Mouse (Mus musculus): ENCODE measurements around the gene Fam122b. TPM values are rescaled to one million over a fixed set of nuclear protein-coding genes. Genes with fewer than 3 reads are reported as not detected.
A peak's percentile ranks its signal among the peaks of the same experiment; 100 is the strongest.

The Fam122b gene
- polyA plus RNA-seq, 1 experiment from 2014 or later, result 25.6 TPM

DNA sequence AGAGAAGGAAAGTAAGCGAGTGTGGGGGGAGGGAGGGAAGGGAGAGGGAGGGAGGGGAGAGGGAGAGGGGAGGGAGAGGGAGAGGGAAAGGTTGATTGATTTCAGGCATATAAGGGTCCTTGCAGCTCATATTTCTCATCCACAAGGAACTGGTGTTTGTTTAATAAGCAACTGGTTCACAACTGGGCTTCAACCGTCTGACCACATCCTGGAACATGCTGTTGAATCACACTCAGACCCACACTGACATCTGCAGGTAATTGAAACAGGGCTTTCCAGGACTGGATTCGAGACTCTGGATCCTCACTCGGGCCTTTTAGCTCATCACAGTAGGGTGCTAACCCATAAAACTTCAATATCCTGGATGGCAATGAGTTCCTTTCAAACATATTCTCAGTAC is 35.9 kb downstream of the Fam122b start:
- no peak for ATAC-seq (ENCODE audit: insufficient number of reproducible peaks, low FRiP score)
- H3K4me3 ChIP-seq, result no peak overlapping the region
- 22% methylated on average over 3 of the region's 4 CpGs for WGBS

DNA sequence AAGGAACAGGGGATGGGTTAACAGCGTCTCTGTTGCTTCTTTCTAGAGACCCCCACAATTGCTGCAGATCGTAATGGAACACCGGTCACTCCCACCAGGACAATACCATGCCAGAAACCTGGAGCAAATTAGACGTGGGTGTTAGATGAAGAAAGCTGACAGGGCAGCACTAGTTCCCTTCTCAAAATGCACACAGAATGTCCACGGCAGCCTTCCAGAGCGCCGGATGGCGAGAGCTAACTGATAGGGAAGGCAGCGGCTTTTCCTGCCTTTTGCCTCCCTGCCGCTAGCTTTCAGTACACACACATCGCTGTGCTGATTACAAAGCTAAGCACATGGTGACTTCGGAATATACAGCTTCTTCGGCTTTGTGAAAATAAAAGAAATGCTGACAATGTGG is 37.6 kb downstream of the Fam122b start:
- no peak for ATAC-seq (ENCODE audit: insufficient number of reproducible peaks, low FRiP score)
- peak overlapping the region; percentile 91 for H3K27ac ChIP-seq (ENCODE audit: poor library complexity, severe bottlenecking)
- H3K4me2 ChIP-seq, result peak overlapping the region; percentile 57
- H3K36me3 ChIP-seq, result no peaks in the 10 kb centered on the region
- 24% methylated on average over 13 of the region's 13 CpGs for WGBS
- peak overlapping the region; percentile 44 for H3K9ac ChIP-seq
- peak overlapping the region; percentile 20 for H3K4me3 ChIP-seq
- H3K27me3 ChIP-seq (replicated peaks), result no peaks in the 10 kb centered on the region
- no peaks in the 10 kb centered on the region for H3K9me3 ChIP-seq (replicated peaks)
- H3K4me1 ChIP-seq (replicated peaks), result 0 out of 2 replicates have a peak, but pooled peaks cover 5% of the 10 kb centered on the region

More for the DNA sequence above, 35.9 kb downstream of the Fam122b start:
- Histone ChIP-seq H3K4me2 (no peak overlapping the region), H3K27me3 (replicated peaks) (no peaks in the 10 kb centered on the region), H3K36me3 (no peaks in the 10 kb centered on the region), H3K9ac (no peak overlapping the region), H3K9me3 (replicated peaks) (no peaks in the 10 kb centered on the region), H3K4me1 (replicated peaks) (0 out of 2 replicates have a peak, but pooled peaks cover 5% of the 10 kb centered on the region), H3K27ac (ENCODE audit: poor library complexity, severe bottlenecking) (peak overlapping the region; percentile 16; the same call in 1 of the 2 replicates)

DNA sequence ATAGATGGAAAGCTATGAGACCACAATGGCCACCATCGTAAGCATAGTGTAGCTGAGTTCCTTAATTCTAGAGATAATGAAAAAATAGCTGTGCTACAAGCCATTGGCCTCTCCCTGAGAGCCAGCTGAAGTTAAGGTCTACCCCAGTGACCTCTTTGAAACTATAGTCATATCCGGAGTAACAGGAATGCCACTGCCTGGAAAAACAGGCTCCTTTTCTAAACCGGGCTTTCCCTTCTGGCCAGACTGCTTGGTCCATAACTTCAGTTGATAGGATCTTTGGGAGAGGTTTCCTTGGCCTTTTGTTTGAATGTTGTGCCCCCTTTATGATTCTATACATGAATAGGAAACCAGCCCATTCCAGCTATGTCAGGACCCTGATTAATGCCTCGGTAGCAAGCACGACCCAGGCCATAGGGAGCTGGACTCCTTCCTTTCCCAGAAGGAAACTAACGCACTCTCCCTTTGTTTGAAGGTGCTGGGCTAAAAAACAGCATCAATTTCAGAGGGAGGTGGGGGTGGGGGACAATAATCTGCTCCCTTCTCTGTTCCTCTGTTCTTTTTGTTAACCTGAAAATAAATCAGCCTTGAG is 45.2 kb downstream of the Fam122b start:
- Histone ChIP-seq H3K36me3 (no peaks in the 10 kb centered on the region), H3K27ac (ENCODE audit: poor library complexity, severe bottlenecking) (peak overlapping the region; percentile 21), H3K4me1 (replicated peaks) (no peaks in the 10 kb centered on the region), H3K27me3 (replicated peaks) (no peaks in the 10 kb centered on the region), H3K4me2 (no peak overlapping the region), H3K4me3 (no peak overlapping the region), H3K9ac (no peak overlapping the region), H3K9me3 (replicated peaks) (no peaks in the 10 kb centered on the region)
- no peak for ATAC-seq (ENCODE audit: insufficient number of reproducible peaks, low FRiP score)
- WGBS, result 54% methylated on average over 6 of the region's 6 CpGs

DNA sequence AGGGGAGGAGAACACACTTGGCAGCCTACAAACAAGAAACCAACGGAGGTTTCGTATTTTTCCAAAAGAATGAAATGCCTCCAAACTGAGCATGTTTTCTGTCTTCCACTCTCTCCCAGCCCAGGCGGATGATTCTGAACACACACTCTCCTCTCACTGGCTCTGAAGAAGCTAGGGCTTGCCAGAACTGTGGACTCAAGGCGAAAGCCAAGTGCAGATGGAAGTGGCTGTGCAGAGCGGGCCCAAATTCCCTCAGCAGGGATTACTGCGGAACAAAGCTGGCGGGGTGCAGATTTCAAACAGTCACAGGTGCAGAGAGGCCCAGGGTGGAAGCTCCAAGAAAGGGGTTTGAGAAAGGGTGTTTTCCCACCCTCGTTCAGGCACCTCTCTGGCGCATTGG is 48.8 kb downstream of the Fam122b start:
- Histone ChIP-seq H3K27me3 (replicated peaks) (no peaks in the 10 kb centered on the region), H3K4me3 (no peak overlapping the region), H3K9ac (no peak overlapping the region), H3K4me2 (no peak overlapping the region), H3K4me1 (replicated peaks) (no peaks in the 10 kb centered on the region), H3K9me3 (replicated peaks) (no peaks in the 10 kb centered on the region), H3K27ac (ENCODE audit: poor library complexity, severe bottlenecking) (no peak overlapping the region), H3K36me3 (no peaks in the 10 kb centered on the region)
- whole genome bisulfite sequencing, result 74% methylated on average over 9 of the region's 9 CpGs
- no peak for ATAC-seq (ENCODE audit: insufficient number of reproducible peaks, low FRiP score)

DNA sequence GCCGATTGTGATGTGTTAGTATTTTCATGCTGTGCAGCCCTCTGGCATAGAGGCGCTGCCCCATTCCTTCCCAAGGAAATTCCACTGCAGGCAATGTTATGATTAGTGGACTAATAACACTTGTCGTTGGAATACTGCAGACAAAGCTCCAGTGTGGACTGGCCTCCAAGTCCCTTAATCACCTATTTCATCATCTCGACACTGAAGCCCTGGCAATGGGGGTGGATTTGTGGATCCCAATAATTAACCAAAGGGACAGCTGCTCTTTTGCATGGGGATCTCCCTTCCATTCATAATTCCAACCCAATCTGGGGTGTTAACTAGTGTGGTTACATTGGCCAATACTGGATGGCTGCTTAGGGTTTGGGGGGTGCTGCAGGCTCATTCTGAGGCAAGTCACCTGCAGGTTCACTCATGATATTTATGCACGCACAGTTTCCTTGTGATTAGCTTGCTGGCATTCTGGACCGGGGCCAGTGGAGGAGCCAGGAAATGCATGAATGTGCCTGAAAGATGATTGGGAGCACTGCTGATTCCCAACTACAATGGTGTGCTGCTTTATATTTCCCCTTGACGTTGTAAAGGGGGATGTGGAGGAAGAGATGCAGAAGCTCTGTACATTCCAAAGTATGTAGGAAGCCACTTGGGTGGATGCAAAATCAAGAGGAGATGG is 54.9 kb downstream of the Fam122b start:
- H3K27ac ChIP-seq (ENCODE audit: poor library complexity, severe bottlenecking), result peak overlapping the region; percentile 51; the same call in 1 of the 2 replicates
- no peak overlapping the region for H3K9ac ChIP-seq
- H3K4me3 ChIP-seq, result no peak overlapping the region
- no peaks in the 10 kb centered on the region for H3K27me3 ChIP-seq (replicated peaks)
- H3K4me1 ChIP-seq (replicated peaks), result peaks cover 37% of the 10 kb centered on the region
- WGBS, result 57% methylated on average over 7 of the region's 7 CpGs
- no peak overlapping the region for H3K4me2 ChIP-seq
- H3K9me3 ChIP-seq (replicated peaks), result no peaks in the 10 kb centered on the region
- no peak; the same call in 1 of the 2 replicates for ATAC-seq (ENCODE audit: insufficient number of reproducible peaks, low FRiP score)
- H3K36me3 ChIP-seq, result no peaks in the 10 kb centered on the region

DNA sequence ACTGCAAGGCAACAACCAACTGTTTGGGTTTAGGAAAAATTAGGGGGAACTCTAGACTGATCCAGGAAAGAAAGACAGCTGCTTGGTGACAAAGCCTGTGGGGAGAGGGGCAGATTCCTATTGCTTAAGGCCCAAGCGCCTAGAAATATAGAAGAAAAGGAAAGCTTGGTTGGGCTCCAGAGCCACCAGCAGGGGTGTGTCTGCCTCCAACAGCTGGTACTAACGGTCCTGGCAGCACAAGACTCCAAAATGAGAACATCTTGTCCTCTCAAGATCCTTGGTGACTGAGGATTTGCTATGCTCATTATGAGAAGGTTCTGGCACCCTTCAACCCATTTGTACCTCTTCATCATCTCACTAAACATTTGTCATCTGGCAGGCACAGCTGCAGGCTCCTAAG is 55.8 kb downstream of the Fam122b start:
- Histone ChIP-seq H3K27ac (ENCODE audit: poor library complexity, severe bottlenecking) (no peak overlapping the region; the same call in 1 of the 2 replicates), H3K27me3 (replicated peaks) (no peaks in the 10 kb centered on the region), H3K4me3 (no peak overlapping the region), H3K36me3 (no peaks in the 10 kb centered on the region), H3K9ac (no peak overlapping the region), H3K9me3 (replicated peaks) (no peaks in the 10 kb centered on the region), H3K4me1 (replicated peaks) (peaks cover 46% of the 10 kb centered on the region), H3K4me2 (no peak overlapping the region)
- WGBS, result 71% methylated on average over 2 of the region's 2 CpGs
- ATAC-seq (ENCODE audit: insufficient number of reproducible peaks, low FRiP score), result no peak

DNA sequence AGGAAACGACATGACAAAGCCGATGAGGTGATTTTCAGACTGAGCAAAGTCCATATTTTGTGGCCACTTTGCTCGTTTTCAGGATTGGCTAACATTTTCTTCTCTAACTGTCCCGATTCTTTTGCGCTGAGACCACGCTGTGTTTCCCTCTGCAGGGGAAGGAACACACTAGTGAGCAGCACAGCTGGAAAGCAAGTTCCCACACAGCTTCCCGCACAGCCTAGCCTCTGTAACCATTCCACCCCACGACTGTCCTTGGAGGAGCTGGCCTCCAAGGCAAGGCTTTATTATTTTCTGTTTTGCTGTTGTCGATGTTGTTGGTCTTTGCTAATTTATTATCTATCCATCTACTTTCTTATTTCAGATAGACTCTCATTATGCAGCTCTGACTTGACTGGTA is 57.1 kb downstream of the Fam122b start:
- peaks cover 53% of the 10 kb centered on the region for H3K4me1 ChIP-seq (replicated peaks)
- H3K27ac ChIP-seq (ENCODE audit: poor library complexity, severe bottlenecking), result peak overlapping the region; percentile 75
- no peak overlapping the region for H3K9ac ChIP-seq
- no peak for ATAC-seq (ENCODE audit: insufficient number of reproducible peaks, low FRiP score)
- H3K36me3 ChIP-seq, result no peaks in the 10 kb centered on the region
- H3K9me3 ChIP-seq (replicated peaks), result no peaks in the 10 kb centered on the region
- 47% methylated on average over 9 of the region's 9 CpGs for WGBS
- no peaks in the 10 kb centered on the region for H3K27me3 ChIP-seq (replicated peaks)
- no peak overlapping the region for H3K4me3 ChIP-seq
- H3K4me2 ChIP-seq, result no peak overlapping the region

DNA sequence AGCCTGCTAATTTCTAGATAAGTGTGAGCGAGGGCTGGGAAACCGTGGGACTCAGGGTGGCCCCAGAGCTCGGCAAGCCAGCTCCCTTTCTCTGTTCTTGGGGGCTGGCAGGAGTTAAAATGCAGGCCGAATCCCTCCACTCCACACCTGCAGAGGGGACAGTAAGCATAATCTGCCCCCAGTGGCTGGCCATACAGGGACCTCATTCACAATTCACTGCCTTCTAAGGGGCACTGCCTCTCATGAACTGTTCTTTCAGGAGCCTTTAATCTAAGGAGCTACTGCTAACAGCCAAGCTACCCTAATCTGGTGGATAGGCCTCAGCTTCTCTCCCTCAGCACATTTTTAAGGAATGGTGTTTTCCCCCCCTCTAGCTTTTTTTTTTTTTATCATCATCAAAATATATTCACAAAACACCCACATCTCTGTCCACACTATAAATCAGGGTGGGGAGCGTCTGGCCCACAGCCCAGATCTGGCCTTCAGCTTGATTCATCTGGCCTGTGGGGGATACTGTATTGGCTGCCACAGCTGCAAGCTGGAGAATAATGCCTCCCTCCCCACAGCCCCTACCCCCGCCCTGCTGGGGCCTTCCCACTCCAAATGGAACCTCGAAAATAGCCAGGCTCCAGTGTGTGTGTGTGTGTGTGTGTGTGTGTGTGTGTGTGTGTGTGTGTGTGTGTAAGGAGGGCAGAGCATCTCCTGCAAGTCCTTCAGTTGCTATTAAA is 57.7 kb downstream of the Fam122b start:
- Histone ChIP-seq H3K36me3 (no peaks in the 10 kb centered on the region), H3K9ac (no peak overlapping the region), H3K27ac (ENCODE audit: poor library complexity, severe bottlenecking) (peak overlapping the region; percentile 82), H3K4me3 (no peak overlapping the region), H3K9me3 (replicated peaks) (no peaks in the 10 kb centered on the region), H3K27me3 (replicated peaks) (no peaks in the 10 kb centered on the region), H3K4me2 (no peak overlapping the region), H3K4me1 (replicated peaks) (peaks cover 53% of the 10 kb centered on the region)
- peak; percentile 81; the same call in 1 of the 2 replicates for ATAC-seq (ENCODE audit: insufficient number of reproducible peaks, low FRiP score)
- WGBS, result 41% methylated on average over 7 of the region's 7 CpGs

DNA sequence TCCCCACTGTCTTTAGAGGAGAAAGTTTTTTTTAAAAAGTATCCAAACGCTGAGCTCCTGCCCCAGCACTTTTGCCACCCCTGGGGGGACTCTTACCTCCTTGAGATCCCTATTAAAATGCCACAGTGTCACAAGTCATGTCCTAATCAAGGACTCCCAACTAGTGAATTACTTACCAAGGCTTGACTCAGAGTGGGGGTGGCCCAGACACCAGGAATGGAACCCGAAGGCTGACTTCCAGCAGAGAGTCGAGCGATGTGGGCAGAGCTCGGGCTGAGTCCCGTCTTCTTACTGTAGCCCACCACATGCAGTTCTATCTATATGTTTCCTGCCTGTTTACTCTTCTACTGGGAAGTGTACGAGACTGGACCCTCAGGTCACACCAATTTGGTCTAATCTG is 60.2 kb downstream of the Fam122b start:
- Histone ChIP-seq H3K4me3 (no peak overlapping the region), H3K4me2 (no peak overlapping the region), H3K36me3 (no peaks in the 10 kb centered on the region), H3K4me1 (replicated peaks) (peaks cover 42% of the 10 kb centered on the region), H3K9me3 (replicated peaks) (no peaks in the 10 kb centered on the region), H3K27ac (ENCODE audit: poor library complexity, severe bottlenecking) (peak overlapping the region; percentile 52), H3K9ac (no peak overlapping the region), H3K27me3 (replicated peaks) (no peaks in the 10 kb centered on the region)
- no peak for ATAC-seq (ENCODE audit: insufficient number of reproducible peaks, low FRiP score)
- WGBS, result 52% methylated on average over 7 of the region's 7 CpGs

DNA sequence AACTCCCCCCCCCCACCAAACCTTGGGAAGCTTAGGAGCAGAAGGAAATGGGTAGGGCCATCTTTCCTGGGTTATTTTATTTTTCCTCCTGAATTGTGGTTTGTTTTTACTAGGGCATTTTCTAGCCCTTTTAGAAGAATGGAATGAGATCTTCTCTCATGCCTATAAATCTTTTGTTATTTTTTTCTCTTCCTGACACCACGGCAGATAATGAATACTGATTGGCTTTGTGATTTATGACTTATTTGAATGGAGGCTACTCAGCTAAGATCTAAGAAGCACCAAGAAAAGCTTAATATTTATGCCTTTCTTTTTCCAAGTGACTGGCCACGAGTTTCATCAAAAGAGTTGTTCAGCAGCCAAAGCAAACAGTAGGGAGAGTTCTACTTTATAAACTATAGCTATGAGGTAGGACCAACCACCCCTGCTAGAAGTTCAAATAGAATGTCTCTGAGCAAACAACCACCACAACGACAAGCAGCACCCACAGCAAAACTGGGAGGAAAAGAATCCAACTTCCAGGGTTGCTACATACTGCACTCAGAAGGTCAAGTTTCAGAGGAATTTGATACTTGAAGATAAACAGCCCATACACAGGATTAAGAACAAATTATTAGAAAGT is 64.8 kb downstream of the Fam122b start:
- Histone ChIP-seq H3K4me3 (no peak overlapping the region), H3K9ac (no peak overlapping the region), H3K27ac (ENCODE audit: poor library complexity, severe bottlenecking) (no peak overlapping the region), H3K27me3 (replicated peaks) (no peaks in the 10 kb centered on the region), H3K4me1 (replicated peaks) (peaks cover 27% of the 10 kb centered on the region), H3K9me3 (replicated peaks) (no peaks in the 10 kb centered on the region), H3K36me3 (no peaks in the 10 kb centered on the region), H3K4me2 (no peak overlapping the region)
- 35% methylated on average over 3 of the region's 3 CpGs for WGBS
- ATAC-seq (ENCODE audit: insufficient number of reproducible peaks, low FRiP score), result no peak

DNA sequence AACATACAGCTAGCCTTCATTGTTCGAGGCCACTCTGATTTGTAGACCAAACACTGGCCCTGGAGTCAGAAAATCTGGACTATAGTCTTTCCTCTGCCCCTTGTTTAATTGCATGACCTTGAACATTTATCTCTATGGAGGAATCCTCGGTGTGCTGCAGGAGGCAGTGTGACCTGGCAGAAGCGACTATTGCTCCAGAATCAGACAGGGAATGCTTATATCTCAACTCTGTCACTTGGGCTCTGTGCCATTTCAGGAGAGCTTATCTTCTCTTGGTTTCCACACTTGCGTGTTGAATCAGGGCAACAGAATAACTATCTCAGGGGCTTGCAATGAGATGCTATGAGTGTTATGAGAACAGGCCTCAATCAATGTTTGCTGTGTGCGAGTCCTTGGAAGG is 68.0 kb downstream of the Fam122b start:
- no peaks in the 10 kb centered on the region for H3K36me3 ChIP-seq
- no peaks in the 10 kb centered on the region for H3K27me3 ChIP-seq (replicated peaks)
- H3K4me3 ChIP-seq, result no peak overlapping the region
- H3K9ac ChIP-seq, result no peak overlapping the region
- ATAC-seq (ENCODE audit: insufficient number of reproducible peaks, low FRiP score), result no peak
- H3K4me2 ChIP-seq, result no peak overlapping the region
- H3K9me3 ChIP-seq (replicated peaks), result no peaks in the 10 kb centered on the region
- H3K27ac ChIP-seq (ENCODE audit: poor library complexity, severe bottlenecking), result peak overlapping the region; percentile 52; the same call in 1 of the 2 replicates
- 37% methylated on average over 5 of the region's 5 CpGs for WGBS
- H3K4me1 ChIP-seq (replicated peaks), result peaks cover 18% of the 10 kb centered on the region
